Mouse (Mus musculus) 3134 (cell line): ENCODE measurements at regions not wholly inside any gene's neighbourhood (a gene's known extent, or its start where the extent isn't known, plus 50 kb on each side); places are given as distances from the start of the nearest gene placed in this dataset.

Experiments used
- DNase-seq: peaks from one replicate; pipeline ENCODE4 v3.0.0-alpha.2; 2011; ENCODE audit warnings: low spot score; ENCODE audit not compliant: insufficient read length; ENCODE audit errors: extremely low read depth

GRCm38 (mm10) chr1:186448841-186449650, 256.7 kb downstream of the Tgfb2 start:
- DNase-seq = peak; percentile 65

- DNase-seq = no peak
These were observed 258.3 kb downstream of the Tgfb2 start for GRCm38 (mm10) chr1:186447521-186447920.

DNA sequence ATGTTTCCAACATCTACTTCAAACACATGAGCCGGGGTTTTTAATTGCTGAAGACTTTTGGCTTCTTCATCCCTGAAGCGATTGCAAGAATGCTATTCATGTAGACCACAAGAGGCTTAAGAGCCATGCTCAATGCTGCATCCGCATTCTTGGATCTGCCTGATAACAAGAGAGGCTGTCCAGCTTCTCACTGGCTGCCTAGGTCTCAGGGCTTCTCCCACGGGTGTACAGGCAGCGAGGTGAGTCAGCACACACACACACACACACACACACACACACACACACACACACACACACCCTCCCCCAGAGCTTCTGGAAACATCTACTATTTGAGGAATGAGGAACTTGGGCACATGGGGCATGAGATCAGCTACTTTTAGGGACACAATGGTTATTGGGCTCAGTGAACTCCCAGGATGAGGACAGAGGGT, 261.1 kb downstream of the Tgfb2 start:
- peak; percentile 70 for DNase-seq

GRCm38 (mm10) chr1:186442160-186442559, 263.6 kb downstream of the Tgfb2 start:
- no peak for DNase-seq

DNA sequence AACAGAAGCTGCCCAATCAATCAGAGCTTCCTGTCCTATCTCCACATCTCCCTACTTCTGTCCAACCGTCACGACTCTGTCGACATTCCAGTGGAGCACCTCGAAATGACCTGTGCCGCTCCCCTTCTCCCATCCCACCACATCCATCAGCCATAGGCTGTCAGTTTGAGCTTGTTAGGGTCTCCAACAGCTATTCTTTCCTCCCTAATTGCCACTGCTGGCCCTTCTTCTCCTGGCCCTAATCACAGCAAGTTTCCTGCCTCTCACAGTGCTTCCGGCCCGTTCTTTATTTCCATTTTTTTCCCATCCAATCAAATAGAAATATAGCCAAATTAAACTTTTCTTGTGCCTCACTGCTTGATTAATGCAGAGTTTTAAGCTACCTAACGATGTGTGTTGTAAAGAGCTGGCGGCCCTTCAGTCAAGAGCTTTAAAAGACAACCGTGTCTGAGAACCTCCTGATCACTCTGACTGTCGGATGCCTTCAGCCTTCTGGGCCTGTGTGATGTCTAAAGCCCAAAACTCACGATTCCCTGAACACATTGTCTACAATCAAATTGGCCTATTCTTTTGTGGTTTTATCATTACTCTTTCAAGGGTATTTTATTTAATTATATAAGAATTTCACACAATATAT, 270.3 kb downstream of the Tgfb2 start:
- no peak for DNase-seq

GRCm38 (mm10) chr1:186434782-186435181, 271.0 kb downstream of the Tgfb2 start:
- DNase-seq = no peak

DNA sequence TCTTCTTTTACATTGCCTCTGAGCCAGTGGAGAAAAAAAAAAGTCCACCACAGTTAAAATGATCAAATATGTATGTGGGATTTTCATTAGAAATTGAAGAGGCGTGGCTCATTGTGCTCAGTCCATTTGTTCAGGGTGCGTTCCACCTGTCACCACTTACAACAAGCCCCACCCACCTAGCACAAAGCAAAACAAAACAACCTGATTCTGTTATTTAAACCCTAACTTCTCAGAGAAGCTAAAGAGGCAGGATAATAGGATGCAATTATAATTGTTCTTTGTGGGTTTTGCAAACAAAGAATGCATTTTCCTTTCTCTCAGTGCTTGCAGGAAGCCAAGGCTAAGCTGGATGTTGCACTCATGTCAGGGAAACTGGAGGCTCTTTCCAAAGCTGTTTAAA, 271.8 kb downstream of the Tgfb2 start:
- DNase-seq = no peak

DNA sequence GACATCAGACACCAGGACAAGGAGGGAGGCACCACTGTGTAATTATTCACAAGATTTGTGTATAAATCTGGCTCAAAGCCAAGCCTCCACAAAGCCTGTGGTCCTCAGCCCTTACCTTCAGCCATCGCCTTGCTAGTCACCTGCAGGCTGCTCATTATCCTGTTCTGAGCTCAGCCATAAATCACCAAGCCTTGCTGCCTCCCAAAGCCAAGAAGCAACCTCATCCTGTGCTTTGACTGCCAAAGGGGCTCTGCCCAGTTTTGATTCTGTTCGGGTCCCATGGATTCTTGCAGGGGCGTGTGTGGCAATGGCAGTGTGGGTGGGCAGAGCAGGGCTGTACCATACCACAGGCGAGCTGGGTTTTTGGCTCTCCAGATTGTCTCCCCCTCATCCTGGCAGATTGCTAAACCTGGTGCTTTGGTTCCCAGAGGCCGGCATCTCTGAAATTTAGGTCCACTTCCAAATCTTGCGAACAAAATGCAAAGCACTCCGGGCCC, 272.6 kb downstream of the Tgfb2 start:
- DNase-seq = no peak

- no peak for DNase-seq
These were observed 280.4 kb downstream of the Tgfb2 start for GRCm38 (mm10) chr1:186425421-186425820.

- no peak for DNase-seq
These were observed 281.7 kb downstream of the Tgfb2 start for GRCm38 (mm10) chr1:186424084-186424483.

- no peak for DNase-seq
These were observed 288.7 kb downstream of the Tgfb2 start for GRCm38 (mm10) chr1:186417101-186417500.

GRCm38 (mm10) chr1:186415321-186415720, 290.5 kb downstream of the Tgfb2 start:
- no peak for DNase-seq

DNA sequence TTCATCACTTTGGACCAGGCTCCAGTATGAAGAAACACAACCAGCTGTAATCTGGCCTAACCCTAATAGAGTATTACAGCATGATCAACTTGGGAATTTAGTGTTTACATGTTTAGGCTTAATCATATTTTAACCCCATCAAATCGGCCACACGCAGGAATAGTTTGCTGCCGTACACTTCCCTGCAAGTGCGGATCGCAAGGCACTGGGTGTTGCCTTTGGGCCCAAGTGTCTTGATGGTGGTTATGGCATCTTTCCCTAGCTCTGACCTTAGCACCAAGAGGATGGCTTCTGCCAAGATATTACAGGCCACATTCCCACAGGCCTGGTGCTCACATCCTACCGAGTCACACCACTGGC, 291.9 kb downstream of the Tgfb2 start:
- peak; percentile 72 for DNase-seq

DNA sequence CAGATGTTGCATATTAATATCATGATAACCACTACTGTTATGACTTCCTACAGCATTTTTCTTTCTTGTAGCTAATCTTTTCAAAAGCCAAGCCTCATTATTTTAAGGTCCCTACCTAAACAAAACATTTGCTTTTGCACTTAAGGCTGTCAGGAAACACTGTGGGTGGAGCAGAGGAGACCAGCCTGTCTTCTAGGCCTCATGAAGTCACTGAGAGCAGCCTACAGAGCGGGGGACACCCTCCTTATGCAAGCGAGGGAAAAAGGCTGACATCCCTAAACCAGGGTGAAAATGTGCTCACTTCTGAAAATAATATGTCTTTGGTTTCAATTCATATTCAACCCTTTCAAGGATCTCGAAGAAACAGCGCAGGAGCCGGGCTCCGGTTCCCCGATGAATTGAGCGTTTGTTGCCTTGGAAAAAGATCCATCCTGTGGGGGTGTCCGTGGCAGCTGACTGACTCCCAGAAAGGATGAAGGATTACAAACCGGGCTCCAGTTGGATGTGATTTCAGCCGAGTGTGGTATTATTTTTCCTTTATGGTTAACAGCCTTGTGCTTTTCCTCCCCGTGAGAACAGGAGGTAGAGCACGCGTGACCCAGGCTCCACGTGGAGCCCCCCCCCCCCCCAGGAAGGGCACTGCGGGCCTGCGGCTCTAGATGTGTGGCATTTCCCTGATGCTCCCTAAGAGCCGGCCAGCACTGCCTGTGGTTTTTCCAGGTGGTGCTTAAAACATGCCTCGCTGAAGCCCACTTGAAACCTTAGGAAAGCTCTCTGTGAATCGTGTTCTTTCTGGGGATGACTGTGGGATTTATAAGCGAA, 292.5 kb downstream of the Tgfb2 start:
- DNase-seq = no peak

GRCm38 (mm10) chr1:186412296-186412695, 293.5 kb downstream of the Tgfb2 start:
- no peak for DNase-seq

GRCm38 (mm10) chr1:186408986-186409441, 291.9 kb upstream of the Lyplal1 start:
- DNase-seq = no peak

DNA sequence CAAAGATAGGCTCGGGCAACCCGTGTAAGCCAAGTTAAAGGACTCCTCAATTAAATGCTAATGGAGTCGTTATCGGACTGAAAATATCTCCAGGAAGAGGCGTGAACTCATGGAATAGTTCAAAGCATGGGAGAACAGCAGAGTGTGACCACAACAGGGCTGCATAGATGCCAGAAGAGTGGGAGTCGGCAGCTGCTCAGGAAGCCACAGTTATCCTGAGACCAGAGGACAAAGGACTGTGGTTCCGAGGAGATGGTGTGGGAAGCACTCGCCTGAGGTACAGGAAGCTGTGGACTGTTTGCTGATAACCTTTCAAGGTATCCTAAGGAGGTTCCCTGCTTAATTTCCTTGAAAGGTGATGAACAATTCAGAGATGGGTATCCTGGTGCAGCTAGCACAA, 290.5 kb upstream of the Lyplal1 start:
- DNase-seq = no peak

- no peak for DNase-seq
These were observed 288.6 kb upstream of the Lyplal1 start for GRCm38 (mm10) chr1:186405693-186406092.

DNA sequence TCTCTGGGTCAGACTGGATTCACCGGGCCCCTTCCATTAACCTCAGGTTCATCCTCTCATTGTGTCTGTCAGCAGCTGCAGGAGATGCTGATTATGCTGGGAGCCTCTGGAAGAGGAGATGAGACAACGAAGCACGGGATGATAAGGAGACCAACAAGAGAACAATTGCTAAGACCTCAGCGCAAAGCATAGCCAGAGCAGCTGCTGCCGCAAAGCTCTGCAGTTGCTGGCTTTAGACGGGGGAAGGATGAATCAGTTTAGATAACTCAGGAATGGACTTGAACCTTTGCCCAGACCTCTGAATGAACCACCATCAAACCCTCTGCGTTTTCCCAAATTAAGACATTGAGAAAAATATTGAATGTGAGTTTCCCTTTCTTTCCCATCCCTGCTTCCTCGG, 282.7 kb upstream of the Lyplal1 start:
- DNase-seq = no peak

- DNase-seq = peak; percentile 42
These were observed 275.9 kb upstream of the Lyplal1 start for GRCm38 (mm10) chr1:186393005-186393404.

DNA sequence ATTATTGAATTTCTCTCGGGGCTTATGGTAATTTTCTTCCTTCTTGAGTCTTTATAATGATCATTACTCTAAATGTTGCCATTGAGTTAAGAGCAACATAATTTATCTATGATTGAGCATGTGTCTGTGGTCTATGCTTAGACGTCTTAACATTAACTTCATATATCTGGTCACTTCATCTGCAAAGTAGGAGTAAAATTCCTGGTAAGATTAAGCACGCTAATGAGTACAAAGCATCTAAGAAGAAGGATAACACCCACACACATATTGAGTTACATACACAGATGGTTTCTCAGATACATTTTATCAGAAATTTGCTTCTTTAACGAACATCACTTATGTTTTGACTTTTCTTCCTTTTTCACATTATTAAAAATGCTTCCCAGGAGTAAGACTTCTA, 267.3 kb upstream of the Lyplal1 start:
- DNase-seq = no peak
